Mouse (Mus musculus) testis, adult 2 months (tissue): Measurements from ENCODE around the gene Chil1.

Experiments used
- CTCF ChIP-seq: fragments of 200-500 bp; IDR thresholded peaks from 2 replicates; pipeline ENCODE4 v1.5.1; 2012; ENCODE audit warnings: low read depth, mild to moderate bottlenecking, inconsistent platforms, low read length, moderate library complexity; ENCODE audit not compliant: control insufficient read depth, insufficient read depth, insufficient replicate concordance
- POLR2A ChIP-seq: fragments of 200-500 bp; IDR thresholded peaks from 2 replicates; pipeline ENCODE4 v1.6.1; 2012; ENCODE audit warnings: low read depth, mild to moderate bottlenecking, inconsistent platforms, low read length, moderate library complexity; ENCODE audit not compliant: control insufficient read depth

DNA sequence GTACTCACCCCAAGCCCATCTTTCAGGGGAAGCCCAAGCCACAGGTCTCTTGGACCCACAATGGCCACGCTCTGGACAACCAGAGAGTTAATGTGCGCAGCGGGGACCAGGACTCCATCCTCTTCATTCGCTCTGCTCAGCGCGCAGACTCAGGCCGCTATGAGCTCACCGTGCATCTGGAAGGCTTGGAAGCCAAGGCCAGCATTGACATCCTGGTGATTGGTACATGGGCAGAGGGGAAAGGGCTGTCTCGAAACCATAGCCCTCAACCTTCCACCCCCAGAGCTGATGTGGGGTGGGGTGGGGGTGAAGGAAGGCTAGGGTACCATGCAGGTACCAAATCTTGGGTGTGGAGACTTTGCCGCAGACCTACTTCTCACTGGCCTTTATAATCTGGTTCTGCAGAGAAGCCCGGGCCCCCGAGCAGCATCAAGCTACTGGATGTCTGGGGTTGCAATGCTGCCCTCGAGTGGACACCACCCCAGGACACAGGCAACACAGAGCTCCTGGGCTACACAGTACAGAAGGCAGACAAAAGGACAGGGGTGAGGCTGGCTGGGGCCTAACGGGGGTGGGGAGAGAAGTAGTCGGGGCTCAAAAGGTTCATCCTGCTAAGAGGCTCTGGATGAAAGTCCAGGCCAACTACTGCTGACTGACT lies 15.5 kb downstream of the Chil1 start:
- TF ChIP-seq CTCF = no peak
- no peak for TF ChIP-seq POLR2A
